Mouse (Mus musculus) v-Abl transformed pro-B cells (cell line): Measurements from ENCODE around the gene Olfr9.
"Not testable (repeated sequence)": the region's sequence is repeated elsewhere in the genome, so short reads cannot be mapped to it uniquely, and the experiment has no call there.

Experiments
- in situ Hi-C, 2 experiments: fragments of 400-800 bp; cut with MboI; formaldehyde crosslinking; loops; one replicate each; pipeline ENCODE4 v1.15.1; 2025; ENCODE audit not compliant: unreplicated experiment in 2 of 2

Gene Olfr9

GRCm38 (mm10) chr10:128996523-128997040 is 7.4 kb downstream of the Olfr9 start:
- in situ Hi-C loops: no loop called here

GRCm38 (mm10) chr10:129004032-129004920 is 15.0 kb downstream of the Olfr9 start:
- in situ Hi-C loops: no loop called here

GRCm38 (mm10) chr10:129010288-129010841 is 21.1 kb downstream of the Olfr9 start, which contains the start of gene Olfr763:
Olfr763 (plus strand) TSS chr10:129010791.
- in situ Hi-C loops: no loop called here

GRCm38 (mm10) chr10:129011511-129011910 is 22.3 kb downstream of the Olfr9 start:
- in situ Hi-C loops: not testable (repeated sequence)

GRCm38 (mm10) chr10:129014477-129014876 is 25.2 kb downstream of the Olfr9 start:
- in situ Hi-C loops: no loop called here

GRCm38 (mm10) chr10:129023319-129023718 is 34.1 kb downstream of the Olfr9 start:
- in situ Hi-C loops: loop anchor here (10.0 kb wide), 2 partner anchors 361 to 1271 kb away; partner anchors contain the start of gene Olfr784 (in 1 of the 2)

- in situ Hi-C loops: loop anchor here (5.0 to 10.0 kb wide), 4 partner anchors 359 to 1269 kb away; partner anchors contain the start of gene Olfr784 (in 1 of the 2)
These were observed 36.9 kb downstream of the Olfr9 start for GRCm38 (mm10) chr10:129026018-129026662.

GRCm38 (mm10) chr10:129028343-129028742 is 39.1 kb downstream of the Olfr9 start:
- in situ Hi-C loops: loop anchor here (5.0 to 10.0 kb wide), 4 partner anchors 356 to 1266 kb away; partner anchors contain the start of gene Olfr784 (in 1 of the 2)

GRCm38 (mm10) chr10:129039796-129040195 is 50.6 kb downstream of the Olfr9 start, which contains the start of gene Olfr764-ps1:
Olfr764-ps1 (minus strand) TSS chr10:129039896.
- in situ Hi-C loops: no loop called here
